Mouse (Mus musculus) thymus, adult 18-20 months (tissue): ENCODE results near the gene Diaph3.

Source experiments
- DNase-seq, 2 experiments: peaks; one replicate each; pipeline ENCODE4 v3.0.0; 2022; ENCODE audit warnings: mixed read lengths in 2 of 2

The Diaph3 gene

GRCm38 (mm10) chr14:86640086-86640485 is 500.9 kb downstream of the Diaph3 start:
- no peak for DNase-seq

- DNase-seq, result no peak
These were observed 505.4 kb downstream of the Diaph3 start for GRCm38 (mm10) chr14:86635594-86636140.

- no peak for DNase-seq
These were observed 506.0 kb downstream of the Diaph3 start for GRCm38 (mm10) chr14:86635052-86635451.

- no peak for DNase-seq
These were observed 507.2 kb downstream of the Diaph3 start for GRCm38 (mm10) chr14:86633799-86634198.

- DNase-seq, result no peak
These were observed 516.1 kb downstream of the Diaph3 start for GRCm38 (mm10) chr14:86624816-86625425.

- no peak for DNase-seq
These were observed 521.4 kb downstream of the Diaph3 start for GRCm38 (mm10) chr14:86619637-86620036.
